Mouse (Mus musculus): Measurements from ENCODE around the gene Hmgb1. TPM values are rescaled to one million over a fixed set of nuclear protein-coding genes. Genes with fewer than 3 reads are reported as not detected.

Hmgb1 gene
- polyA plus RNA-seq, 1 experiment = 173 TPM

- no peaks in the 10 kb centered on the region for H3K4me1 ChIP-seq (ENCODE audit: control insufficient read depth, insufficient read depth, low read length)
- TF ChIP-seq POLR2A (IDR thresholded peaks at IDR 0.05; ENCODE audit: extremely low read depth, insufficient read depth, low read length) (no peak), CTCF (IDR thresholded peaks at IDR 0.05; ENCODE audit: extremely low read depth, insufficient read depth, low read length) (no peak)
- H3K4me3 ChIP-seq (ENCODE audit: insufficient read depth, low read length) = no peak overlapping the region
- no peak overlapping the region for H3K27ac ChIP-seq (ENCODE audit: insufficient read depth, low read length)
Observed at GRCm38 (mm10) chr5:149212806-149213205, 28.5 kb upstream of the Hmgb1 start.

- Histone ChIP-seq H3K27ac (ENCODE audit: insufficient read depth, low read length) (no peak overlapping the region), H3K4me1 (ENCODE audit: control insufficient read depth, insufficient read depth, low read length) (peaks cover 3% of the 10 kb centered on the region; the same call in 1 of the 2 replicates), H3K4me3 (ENCODE audit: insufficient read depth, low read length) (no peak overlapping the region)
- TF ChIP-seq POLR2A (IDR thresholded peaks at IDR 0.05; ENCODE audit: extremely low read depth, insufficient read depth, low read length) = no peak
- TF ChIP-seq CTCF (IDR thresholded peaks at IDR 0.05; ENCODE audit: extremely low read depth, insufficient read depth, low read length) = no peak
Observed at GRCm38 (mm10) chr5:149211041-149211440, 26.8 kb upstream of the Hmgb1 start.

DNA sequence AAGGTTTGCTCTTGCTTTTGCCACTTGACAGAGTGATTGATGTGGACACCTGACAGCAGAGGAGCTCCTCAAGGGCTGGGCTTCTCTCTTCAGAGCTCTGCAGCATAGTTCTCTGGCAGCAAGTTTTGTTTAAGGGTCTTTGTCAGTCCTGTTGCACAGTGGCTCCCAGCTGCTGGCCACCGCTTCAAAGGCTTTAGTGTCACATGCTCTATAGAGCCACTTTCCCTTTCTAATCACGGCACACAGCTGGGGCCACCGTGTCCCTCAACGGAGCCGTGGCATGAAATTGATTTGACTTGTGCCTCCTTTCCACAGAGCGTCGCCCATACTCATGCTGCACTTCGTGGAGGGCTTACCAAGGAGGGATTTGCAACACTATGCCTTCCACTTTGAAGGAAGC is 25.0 kb upstream of the Hmgb1 start:
- Histone ChIP-seq H3K4me3 (ENCODE audit: insufficient read depth, low read length) (no peak overlapping the region), H3K4me1 (ENCODE audit: control insufficient read depth, insufficient read depth, low read length) (peaks cover 3% of the 10 kb centered on the region; the same call in 1 of the 2 replicates), H3K27ac (ENCODE audit: insufficient read depth, low read length) (no peak overlapping the region)
- TF ChIP-seq CTCF (IDR thresholded peaks at IDR 0.05; ENCODE audit: extremely low read depth, insufficient read depth, low read length) = no peak
- no peak for TF ChIP-seq POLR2A (IDR thresholded peaks at IDR 0.05; ENCODE audit: extremely low read depth, insufficient read depth, low read length)

- TF ChIP-seq CTCF (IDR thresholded peaks at IDR 0.05; ENCODE audit: extremely low read depth, insufficient read depth, low read length) (no peak), POLR2A (IDR thresholded peaks at IDR 0.05; ENCODE audit: extremely low read depth, insufficient read depth, low read length) (no peak)
- H3K4me3 ChIP-seq (ENCODE audit: insufficient read depth, low read length) = no peak overlapping the region
- no peak overlapping the region for H3K27ac ChIP-seq (ENCODE audit: insufficient read depth, low read length)
- peaks cover 3% of the 10 kb centered on the region; the same call in 1 of the 2 replicates for H3K4me1 ChIP-seq (ENCODE audit: control insufficient read depth, insufficient read depth, low read length)
Observed at GRCm38 (mm10) chr5:149208776-149209175, 24.5 kb upstream of the Hmgb1 start.

DNA sequence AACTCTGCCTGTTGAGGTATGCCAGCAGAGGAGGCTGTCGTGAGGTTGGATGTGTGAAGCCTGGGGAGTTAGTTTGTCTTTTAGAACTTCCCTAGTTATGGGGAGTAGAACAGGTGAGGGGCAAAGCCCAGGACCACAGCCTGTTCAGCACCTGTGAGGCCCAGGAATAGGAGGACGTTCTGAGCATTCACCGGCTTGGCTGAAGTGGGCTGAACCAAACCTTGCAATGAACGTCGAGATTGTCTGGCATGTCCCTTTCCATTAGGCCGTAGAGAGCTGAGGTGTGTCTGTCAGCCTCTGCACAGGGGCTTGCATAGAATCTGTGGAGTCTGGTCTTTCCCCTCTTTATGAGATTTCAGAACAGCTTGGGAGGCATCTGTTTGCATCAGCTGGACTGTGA is 23.4 kb upstream of the Hmgb1 start:
- TF ChIP-seq POLR2A (IDR thresholded peaks at IDR 0.05; ENCODE audit: extremely low read depth, insufficient read depth, low read length) (no peak), CTCF (IDR thresholded peaks at IDR 0.05; ENCODE audit: extremely low read depth, insufficient read depth, low read length) (no peak)

DNA sequence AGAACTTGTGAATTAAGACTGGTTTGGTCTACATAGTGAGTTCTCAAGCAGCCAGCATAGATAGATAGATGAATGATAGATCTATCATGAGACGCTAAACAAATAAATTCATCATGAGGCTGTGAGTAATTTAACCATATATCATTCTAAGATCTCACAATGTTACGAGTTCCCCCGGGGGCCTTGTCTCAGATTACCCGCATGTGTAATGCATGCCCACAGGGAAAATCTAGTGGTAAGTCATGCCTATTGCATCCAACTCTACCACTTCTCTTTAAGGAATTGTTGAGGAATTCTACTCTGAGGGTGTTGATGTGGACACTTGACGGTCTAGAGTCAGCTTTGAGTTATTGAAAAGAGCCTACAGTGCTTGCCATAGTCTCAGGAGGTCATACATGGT is 22.0 kb upstream of the Hmgb1 start:
- Histone ChIP-seq H3K27ac (ENCODE audit: insufficient read depth, low read length) (no peak overlapping the region), H3K4me3 (ENCODE audit: insufficient read depth, low read length) (no peak overlapping the region), H3K4me1 (ENCODE audit: control insufficient read depth, insufficient read depth, low read length) (peaks cover 3% of the 10 kb centered on the region; the same call in 1 of the 2 replicates)
- TF ChIP-seq POLR2A (IDR thresholded peaks at IDR 0.05; ENCODE audit: extremely low read depth, insufficient read depth, low read length) = no peak
- no peak for TF ChIP-seq CTCF (IDR thresholded peaks at IDR 0.05; ENCODE audit: extremely low read depth, insufficient read depth, low read length)

More for the DNA sequence above, 23.4 kb upstream of the Hmgb1 start:
- Histone ChIP-seq H3K4me1 (ENCODE audit: control insufficient read depth, insufficient read depth, low read length) (peaks cover 3% of the 10 kb centered on the region; the same call in 1 of the 2 replicates), H3K27ac (ENCODE audit: insufficient read depth, low read length) (no peak overlapping the region), H3K4me3 (ENCODE audit: insufficient read depth, low read length) (no peak overlapping the region)

DNA sequence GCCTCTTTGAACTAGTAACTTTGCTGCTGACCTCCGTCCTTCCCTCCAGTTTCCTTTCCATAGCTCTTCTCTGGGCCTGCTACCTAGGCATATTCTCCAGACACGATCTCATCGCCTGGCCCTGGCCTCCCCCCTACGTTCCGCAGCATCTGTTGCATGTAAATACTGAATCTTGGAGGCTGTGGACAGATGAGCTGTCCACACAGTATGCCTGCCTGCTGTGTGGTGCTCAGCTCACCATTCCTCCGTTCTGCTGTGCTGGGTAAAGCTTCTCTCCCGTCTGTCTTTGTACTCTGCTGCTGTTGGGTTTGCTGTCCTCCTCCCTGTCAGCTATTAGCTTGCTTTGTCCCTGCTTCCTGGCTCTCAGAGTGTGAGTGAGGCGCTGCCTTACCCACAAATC is 21.0 kb upstream of the Hmgb1 start:
- Histone ChIP-seq H3K4me3 (ENCODE audit: insufficient read depth, low read length) (no peak overlapping the region), H3K4me1 (ENCODE audit: control insufficient read depth, insufficient read depth, low read length) (peaks cover 3% of the 10 kb centered on the region; the same call in 1 of the 2 replicates), H3K27ac (ENCODE audit: insufficient read depth, low read length) (no peak overlapping the region)
- TF ChIP-seq POLR2A (IDR thresholded peaks at IDR 0.05; ENCODE audit: extremely low read depth, insufficient read depth, low read length) (no peak), CTCF (IDR thresholded peaks at IDR 0.05; ENCODE audit: extremely low read depth, insufficient read depth, low read length) (no peak)

GRCm38 (mm10) chr5:149204822-149205221 is 20.5 kb upstream of the Hmgb1 start:
- H3K27ac ChIP-seq (ENCODE audit: insufficient read depth, low read length) = no peak overlapping the region
- no peak for TF ChIP-seq CTCF (IDR thresholded peaks at IDR 0.05; ENCODE audit: extremely low read depth, insufficient read depth, low read length)
- no peak for TF ChIP-seq POLR2A (IDR thresholded peaks at IDR 0.05; ENCODE audit: extremely low read depth, insufficient read depth, low read length)
- peaks cover 3% of the 10 kb centered on the region; the same call in 1 of the 2 replicates for H3K4me1 ChIP-seq (ENCODE audit: control insufficient read depth, insufficient read depth, low read length)
- no peak overlapping the region for H3K4me3 ChIP-seq (ENCODE audit: insufficient read depth, low read length)

DNA sequence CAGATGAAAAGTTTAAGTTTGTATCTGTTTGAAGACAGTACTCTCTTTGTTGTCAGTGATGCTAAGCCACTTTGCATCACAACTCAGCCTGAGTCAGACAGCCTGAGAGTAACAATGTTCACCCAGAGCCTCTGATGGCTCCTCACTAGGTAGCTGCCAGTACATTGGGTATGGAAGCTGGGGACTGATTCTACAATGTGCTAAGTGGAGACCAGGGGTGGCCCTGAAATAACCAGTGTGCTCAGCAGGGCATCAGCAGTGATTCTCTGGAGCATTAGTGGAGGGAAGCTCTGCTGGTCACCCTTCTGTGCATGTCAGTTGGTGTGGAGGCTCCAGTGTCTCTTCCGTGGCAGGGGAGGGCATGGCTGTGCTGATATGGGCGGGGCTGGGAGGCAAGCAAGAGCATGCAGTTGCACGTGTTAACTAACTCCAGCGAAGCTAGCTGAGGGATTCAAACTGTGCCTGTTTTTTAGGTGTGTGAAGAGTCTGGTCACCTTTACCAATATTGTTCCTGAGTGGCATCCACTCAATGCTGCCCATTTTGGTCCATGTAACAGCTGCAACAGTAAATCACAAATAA is 19.6 kb upstream of the Hmgb1 start:
- Histone ChIP-seq H3K4me1 (ENCODE audit: control insufficient read depth, insufficient read depth, low read length) (peaks cover 3% of the 10 kb centered on the region; the same call in 1 of the 2 replicates), H3K27ac (ENCODE audit: insufficient read depth, low read length) (no peak overlapping the region), H3K4me3 (ENCODE audit: insufficient read depth, low read length) (no peak overlapping the region)
- TF ChIP-seq CTCF (IDR thresholded peaks at IDR 0.05; ENCODE audit: extremely low read depth, insufficient read depth, low read length) = no peak
- TF ChIP-seq POLR2A (IDR thresholded peaks at IDR 0.05; ENCODE audit: extremely low read depth, insufficient read depth, low read length) = no peak

- peaks cover 3% of the 10 kb centered on the region; the same call in 1 of the 2 replicates for H3K4me1 ChIP-seq (ENCODE audit: control insufficient read depth, insufficient read depth, low read length)
- no peak for TF ChIP-seq CTCF (IDR thresholded peaks at IDR 0.05; ENCODE audit: extremely low read depth, insufficient read depth, low read length)
- TF ChIP-seq POLR2A (IDR thresholded peaks at IDR 0.05; ENCODE audit: extremely low read depth, insufficient read depth, low read length) = no peak
- H3K27ac ChIP-seq (ENCODE audit: insufficient read depth, low read length) = no peak overlapping the region
- no peak overlapping the region for H3K4me3 ChIP-seq (ENCODE audit: insufficient read depth, low read length)
Observed at GRCm38 (mm10) chr5:149202941-149203340, 18.7 kb upstream of the Hmgb1 start.
